In the genomic region with DNA sequence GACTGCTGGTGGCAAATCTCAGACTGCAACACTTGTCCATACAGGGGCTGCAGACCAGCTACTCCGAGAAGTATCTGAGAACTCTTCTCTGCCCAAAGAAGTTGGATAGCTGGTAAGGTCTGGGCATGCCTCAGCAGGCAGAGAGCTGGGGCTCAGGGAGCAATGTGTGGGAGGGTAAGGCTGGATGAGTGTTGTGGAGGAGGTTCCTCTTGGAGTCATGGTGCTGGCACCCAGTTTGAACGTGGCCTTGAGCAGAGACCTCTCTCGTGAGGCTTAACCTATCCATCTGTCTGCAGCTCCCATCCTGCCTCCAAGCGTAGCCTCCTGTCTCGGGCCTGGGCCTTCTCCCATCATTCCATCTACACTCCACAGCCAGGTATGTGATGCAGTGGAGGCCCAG, we compare ENCODE assay signal across 18 mouse cellular contexts. TPM values are rescaled to one million over a fixed set of nuclear protein-coding genes. Genes with fewer than 3 reads are reported as not detected.
"Had no signal": no experiment of that assay in that cellular context is flagged by ENCODE, and none has a peak within 500 bp of the region (broad histone marks: within the 10 kb centered on the region; RNA-seq: fewer than 3 reads in every experiment).

No protein-coding gene starts in this region.

- H3K4me2 ChIP-seq: liver, embryonic 11.5 days; liver, embryonic 15.5 days; neural tube, embryonic 12.5 days had no signal

- DNase-seq: kidney, adult 11 months; kidney, postnatal 14 days; left cerebral cortex, postnatal 4 days; lung, adult 2 months; lung, postnatal 36 days; midbrain, embryonic 14.5 days; right cerebral cortex, postnatal 4 days; spleen, adult 18-20 months; thymus, postnatal 36 days had no signal

- H3K9me3 ChIP-seq: liver, embryonic 15.5 days; neural tube, embryonic 12.5 days had no signal

- H3K36me3 ChIP-seq: liver, embryonic 15.5 days; neural tube, embryonic 12.5 days had no signal

- H3K4me3 ChIP-seq: liver, embryonic 15.5 days; neural tube, embryonic 12.5 days had no signal

- H3K9ac ChIP-seq: liver, embryonic 15.5 days; neural tube, embryonic 12.5 days had no signal

- H3K4me1 ChIP-seq: liver, embryonic 15.5 days had no signal

- H3K27me3 ChIP-seq: neural tube, embryonic 12.5 days had no signal

- H3K27ac ChIP-seq: liver, embryonic 15.5 days; neural tube, embryonic 12.5 days had no signal

- ATAC-seq: lung, postnatal 0 days had no signal

RNA-seq across cellular contexts. Expression of gene Ccdc33, which starts 26.8 kb away (rescaled TPM):
- total RNA-seq: megakaryocyte progenitor cell, adult 5-6 weeks; monocyte, adult 5-6 weeks; neutrophil, adult 5-6 weeks had no signal
- polyA plus RNA-seq: liver, embryonic 11.5 days; liver, embryonic 15.5 days; stomach, embryonic 14.5 days had no signal

RNA-seq across cellular contexts. Expression of gene Islr, which starts 58.7 kb away (rescaled TPM):
- total RNA-seq: megakaryocyte progenitor cell, adult 5-6 weeks; monocyte, adult 5-6 weeks; neutrophil, adult 5-6 weeks had no signal

RNA-seq across cellular contexts. Expression of gene Islr2, which starts 58.7 kb away (rescaled TPM):
- total RNA-seq: megakaryocyte progenitor cell, adult 5-6 weeks; monocyte, adult 5-6 weeks had no signal
- polyA plus RNA-seq: lung, postnatal 0 days; thymus, postnatal 0 days had no signal
